Mouse (Mus musculus) MEL (cell line): ENCODE data around the gene Palld. TPM values are rescaled to one million over a fixed set of nuclear protein-coding genes. Genes with fewer than 3 reads are reported as not detected.

Experiments used
- DNase-seq: peaks from one replicate; pipeline ENCODE4 v3.0.0; 2011; ENCODE audit warnings: low read depth, low spot score
- H3K27ac ChIP-seq: 2 replicates; pipeline ENCODE4 v1.5.1; 2012; ENCODE audit warnings: low read depth, mild to moderate bottlenecking, control low read depth, low read length, moderate library complexity; ENCODE audit not compliant: control insufficient read depth
- H3K27me3 ChIP-seq, 2 experiments: fragments of 150-350 bp in 1 of 2; sonication (generic) in 1 of 2; 2 replicates each; pipeline ENCODE4 v1.6.1; 2012; ENCODE audit warnings: low read length in 2 of 2, mild to moderate bottlenecking in 2 of 2, improper control_type of control experiment in 1 of 2, moderate library complexity in 1 of 2; ENCODE audit not compliant: insufficient read depth in 2 of 2, control insufficient read depth in 1 of 2
- H3K36me3 ChIP-seq, 2 experiments: 2 replicates each; pipeline ENCODE4 v1.6.1; 2012 to 2014; ENCODE audit warnings: low read length in 2 of 2, improper control_type of control experiment in 1 of 2, inconsistent platforms in 1 of 2, mild to moderate bottlenecking in 1 of 2; ENCODE audit not compliant: insufficient read depth in 2 of 2, control insufficient read depth in 1 of 2
- H3K4me1 ChIP-seq, 2 experiments: fragments of 150-350 bp in 1 of 2; sonication (generic) in 1 of 2; 2 replicates each; pipeline ENCODE4 v1.6.1; 2012; ENCODE audit warnings: low read length in 2 of 2, improper control_type of control experiment in 1 of 2, mild to moderate bottlenecking in 1 of 2; ENCODE audit not compliant: insufficient read depth in 2 of 2, control insufficient read depth in 1 of 2
- H3K4me3 ChIP-seq, 2 experiments: fragments of 150-350 bp in 1 of 2; sonication (generic) in 1 of 2; 2 replicates each; pipeline ENCODE4 v1.5.1; 2012; ENCODE audit warnings: low read depth in 2 of 2, low read length in 2 of 2, mild to moderate bottlenecking in 2 of 2, moderate library complexity in 2 of 2, control low read depth in 1 of 2, improper control_type of control experiment in 1 of 2; ENCODE audit not compliant: control insufficient read depth in 1 of 2, insufficient read depth in 1 of 2
- H3K79me2 ChIP-seq: 2 replicates; pipeline ENCODE4 v1.6.1; 2012; ENCODE audit warnings: mild to moderate bottlenecking, low read length, moderate library complexity; ENCODE audit not compliant: control insufficient read depth, poor library complexity, insufficient read depth
- H3K9ac ChIP-seq: 2 replicates; pipeline ENCODE4 v1.6.1; 2012; ENCODE audit warnings: low read depth, mild to moderate bottlenecking, control low read depth, low read length, moderate library complexity; ENCODE audit not compliant: control insufficient read depth, poor library complexity, severe bottlenecking
- H3K9me3 ChIP-seq: fragments of 150-350 bp; sonication (generic); replicated peaks from 2 replicates; pipeline ENCODE4 v1.6.1; 2012; ENCODE audit warnings: mild to moderate bottlenecking, low read length, improper control_type of control experiment, moderate library complexity; ENCODE audit not compliant: insufficient read depth
- CHD1 ChIP-seq: IDR thresholded peaks from 2 replicates; pipeline ENCODE4 v1.6.1; 2012; ENCODE audit warnings: low read depth, mild to moderate bottlenecking, inconsistent platforms, low read length, improper control_type of control experiment
- CHD2 ChIP-seq: IDR thresholded peaks from 2 replicates; pipeline ENCODE4 v1.6.1; 2011; ENCODE audit warnings: low read length, improper control_type of control experiment
- CTCF ChIP-seq, 3 experiments: IDR thresholded peaks in 2 of 3; conservative IDR thresholded peaks in 1 of 3; 2 replicates each; pipeline ENCODE4 v1.5.1; 2011 to 2012; ENCODE audit warnings: low read length in 3 of 3, low read depth in 2 of 3, mild to moderate bottlenecking in 2 of 3, improper control_type of control experiment in 1 of 3, inconsistent platforms in 1 of 3, mixed read lengths in 1 of 3, moderate library complexity in 1 of 3; ENCODE audit not compliant: control insufficient read depth in 1 of 3, insufficient read depth in 1 of 3, poor library complexity in 1 of 3, severe bottlenecking in 1 of 3
- E2F4 ChIP-seq: IDR thresholded peaks from 2 replicates; pipeline ENCODE4 v1.6.1; 2011; ENCODE audit warnings: low read depth, low read length, improper control_type of control experiment, borderline replicate concordance
- ELF1 ChIP-seq: IDR thresholded peaks from 2 replicates; pipeline ENCODE4 v1.6.1; 2014; ENCODE audit warnings: low read depth, mild to moderate bottlenecking, inconsistent platforms, low read length, improper control_type of control experiment, moderate library complexity
- EP300 ChIP-seq, 2 experiments: IDR thresholded peaks; 2 replicates each; pipeline ENCODE4 v1.6.1; 2011; ENCODE audit warnings: improper control_type of control experiment in 2 of 2, low read length in 2 of 2, low read depth in 1 of 2, mild to moderate bottlenecking in 1 of 2
- ETS1 ChIP-seq: IDR thresholded peaks from 2 replicates; pipeline ENCODE4 v1.6.1; 2012; ENCODE audit warnings: low read depth, mild to moderate bottlenecking, inconsistent platforms, low read length, improper control_type of control experiment, moderate library complexity
- HCFC1 ChIP-seq: IDR thresholded peaks from 2 replicates; pipeline ENCODE4 v1.6.1; 2012; ENCODE audit warnings: low read depth, mild to moderate bottlenecking, inconsistent platforms, low read length, improper control_type of control experiment, moderate library complexity
- JUND ChIP-seq: IDR thresholded peaks from 2 replicates; pipeline ENCODE4 v1.6.1; 2011; ENCODE audit warnings: low read depth, mild to moderate bottlenecking, improper control_type of control experiment, low read length
- KAT2A ChIP-seq: conservative IDR thresholded peaks from 2 replicates; pipeline ENCODE4 v1.6.1; 2012; ENCODE audit warnings: low read depth, low read length, improper control_type of control experiment, inconsistent platforms
- MAFK ChIP-seq: IDR thresholded peaks from 2 replicates; pipeline ENCODE4 v1.6.1; 2011; ENCODE audit warnings: low read depth, mild to moderate bottlenecking, low read length, improper control_type of control experiment, borderline replicate concordance
- MAX ChIP-seq: IDR thresholded peaks from 2 replicates; pipeline ENCODE4 v1.6.1; 2011; ENCODE audit warnings: low read length, improper control_type of control experiment
- MAZ ChIP-seq: IDR thresholded peaks from 2 replicates; pipeline ENCODE4 v1.6.1; 2012; ENCODE audit warnings: low read depth, mild to moderate bottlenecking, inconsistent platforms, low read length, improper control_type of control experiment
- MXI1 ChIP-seq: IDR thresholded peaks from 2 replicates; pipeline ENCODE4 v1.6.1; 2011; ENCODE audit warnings: mild to moderate bottlenecking, low read depth, low read length, improper control_type of control experiment
- MYB ChIP-seq: IDR thresholded peaks from 2 replicates; pipeline ENCODE4 v1.6.1; 2011; ENCODE audit warnings: mild to moderate bottlenecking, low read depth, low read length, improper control_type of control experiment
- MYC ChIP-seq: IDR thresholded peaks from 2 replicates; pipeline ENCODE4 v1.6.1; 2011; ENCODE audit warnings: low read depth, mild to moderate bottlenecking, low read length, improper control_type of control experiment, moderate library complexity
- NELFE ChIP-seq: IDR thresholded peaks from 2 replicates; pipeline ENCODE4 v1.6.1; 2011; ENCODE audit warnings: low read depth, low read length, improper control_type of control experiment
- NRF1 ChIP-seq: IDR thresholded peaks from 2 replicates; pipeline ENCODE4 v1.6.1; 2014; ENCODE audit warnings: low read depth, mild to moderate bottlenecking, inconsistent platforms, low read length, improper control_type of control experiment, moderate library complexity; ENCODE audit not compliant: poor library complexity, insufficient read depth, severe bottlenecking
- POLR2A ChIP-seq, 2 experiments: IDR thresholded peaks; 2 replicates each; pipeline ENCODE4 v1.6.1; 2011 to 2012; ENCODE audit warnings: low read length in 2 of 2, mild to moderate bottlenecking in 2 of 2, control low read depth in 1 of 2, improper control_type of control experiment in 1 of 2, low read depth in 1 of 2, moderate library complexity in 1 of 2; ENCODE audit not compliant: control insufficient read depth in 1 of 2, insufficient read depth in 1 of 2, poor library complexity in 1 of 2
- POLR2AphosphoS2 ChIP-seq: IDR thresholded peaks from 2 replicates; pipeline ENCODE4 v1.6.1; 2011; ENCODE audit warnings: low read length, improper control_type of control experiment
- RAD21 ChIP-seq: IDR thresholded peaks from 2 replicates; pipeline ENCODE4 v1.6.1; 2011; ENCODE audit warnings: mild to moderate bottlenecking, low read depth, low read length, improper control_type of control experiment
- SIN3A ChIP-seq: IDR thresholded peaks from 2 replicates; pipeline ENCODE4 v1.6.1; 2012; ENCODE audit warnings: low read length, improper control_type of control experiment, inconsistent platforms
- TAL1 ChIP-seq: IDR thresholded peaks from 2 replicates; pipeline ENCODE4 v1.6.1; 2012; ENCODE audit warnings: mild to moderate bottlenecking, inconsistent platforms, low read length, moderate library complexity, mixed read lengths
- TBP ChIP-seq: IDR thresholded peaks from 2 replicates; pipeline ENCODE4 v1.8.0; 2011; ENCODE audit warnings: low read depth, low read length, improper control_type of control experiment
- TCF12 ChIP-seq: IDR thresholded peaks from 2 replicates; pipeline ENCODE4 v1.6.1; 2014; ENCODE audit warnings: low read depth, mild to moderate bottlenecking, inconsistent platforms, low read length, improper control_type of control experiment, moderate library complexity
- UBTF ChIP-seq: IDR thresholded peaks from 2 replicates; pipeline ENCODE4 v1.6.1; 2012; ENCODE audit warnings: low read depth, mild to moderate bottlenecking, inconsistent platforms, low read length, improper control_type of control experiment, moderate library complexity, borderline replicate concordance; ENCODE audit not compliant: insufficient read depth
- USF1 ChIP-seq: IDR thresholded peaks from 2 replicates; pipeline ENCODE4 v1.6.1; 2014; ENCODE audit warnings: low read depth, mild to moderate bottlenecking, inconsistent platforms, low read length, improper control_type of control experiment, moderate library complexity
- ZC3H11A ChIP-seq: IDR thresholded peaks from 2 replicates; pipeline ENCODE4 v1.6.1; 2012; ENCODE audit warnings: low read depth, mild to moderate bottlenecking, inconsistent platforms, low read length, improper control_type of control experiment
- ZNF384 ChIP-seq: IDR thresholded peaks from 2 replicates; pipeline ENCODE4 v1.6.1; 2012; ENCODE audit warnings: low read depth, mild to moderate bottlenecking, inconsistent platforms, low read length, improper control_type of control experiment
- polyA plus RNA-seq, 2 experiments: library from polyadenylated mRNA; stranded (reverse) in 1 of 2; unstranded in 1 of 2; fragments of >175 nt in 1 of 2; fragments of >200 nt in 1 of 2; gene quantifications; 2 replicates each; pipeline versions ENCODE4 v1.2.1 to v1.2.4; 2012; ENCODE audit warnings: low replicate concordance in 2 of 2, low read depth in 1 of 2; ENCODE audit not compliant: insufficient read length in 2 of 2, insufficient read depth in 1 of 2, missing spikeins in 1 of 2
- total RNA-seq: library from RNA; depleted of rRNA; stranded (reverse); fragments of 300-350 nt; gene quantifications from 2 replicates; pipeline ENCODE4 v1.2.3, GENCODE M21; 2012

Palld gene
- total and polyA plus RNA-seq, 3 experiments: 0.23 to 1.9 TPM; not detected in 1

DNA sequence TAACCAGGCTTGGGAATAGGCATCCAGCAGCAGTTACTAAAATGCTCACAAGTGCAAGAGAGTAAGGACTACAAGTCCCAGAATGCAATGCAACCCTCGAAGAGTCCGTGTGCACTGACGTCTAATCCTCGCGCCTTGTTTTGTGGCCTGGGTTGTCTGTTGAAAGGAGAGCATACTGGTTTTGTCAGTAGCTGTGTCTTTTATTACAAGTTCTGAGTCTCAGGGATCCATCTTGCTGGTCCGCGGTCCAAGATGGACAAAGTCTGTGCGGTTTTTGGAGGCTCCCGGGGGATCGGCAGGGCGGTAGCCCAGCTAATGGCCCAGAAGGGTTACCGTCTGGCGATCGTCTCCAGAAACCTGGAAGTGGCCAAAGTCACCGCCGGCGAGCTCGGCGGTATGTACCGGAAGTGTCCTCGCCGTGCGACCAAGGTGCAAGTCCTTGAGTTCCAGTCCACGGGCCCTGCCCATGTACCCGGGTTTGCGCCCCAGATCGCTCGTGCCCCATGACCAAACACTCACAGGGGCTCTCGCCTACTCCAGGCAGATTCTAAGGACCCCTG, 414.8 kb downstream of the Palld start, which contains the start of gene Cbr4:
Gene Cbr4, plus strand, starts transcription at position 138 of the 560 bp plus-strand sequence.
- DNase-seq: peak; percentile 96

DNA sequence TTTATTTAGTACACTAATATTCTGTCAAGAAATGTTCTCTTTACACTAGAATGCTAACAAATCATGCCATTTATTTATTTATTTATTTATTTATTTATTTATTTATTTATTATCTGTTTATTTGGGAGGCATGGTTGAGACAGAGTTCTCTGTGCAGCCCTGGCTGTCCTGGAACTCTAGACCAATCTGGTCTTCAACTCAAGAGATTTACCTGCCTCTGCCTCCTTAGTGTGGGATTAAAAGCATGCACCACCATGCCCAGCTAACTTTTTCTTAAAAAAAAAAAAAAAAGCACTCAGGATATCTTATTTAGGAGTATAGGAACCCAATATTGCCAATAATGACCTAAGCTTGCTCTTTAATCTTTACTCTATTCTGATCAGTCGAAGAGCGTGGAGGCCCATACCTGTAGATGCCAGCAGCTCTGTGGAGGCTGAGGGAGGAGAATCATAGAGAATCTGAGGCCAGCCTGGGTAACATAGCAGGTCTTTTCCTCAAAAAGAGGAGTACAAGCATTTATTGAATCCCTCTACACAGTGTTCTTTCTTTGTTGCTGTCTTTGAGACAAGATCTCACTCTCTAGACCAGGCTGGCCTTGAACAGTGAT, 415.5 kb downstream of the Palld start:
- Histone ChIP-seq H3K9me3 (no peaks in the 10 kb centered on the region), H3K4me3 (peak overlapping the region in 1 of 2 experiments; percentile 98; a peak in 2 of 4 replicates), H3K79me2 (peaks cover 3% of the 10 kb centered on the region; the same call in 1 of the 2 replicates), H3K9ac (0 out of 2 replicates have a peak overlapping the region, but pooled peaks have one; percentile 37), H3K27ac (no peak overlapping the region), H3K36me3 (peaks cover 0 to 5% of the 10 kb centered on the region in 2 experiments; a peak in 2 of 4 replicates), H3K4me1 (peaks cover 0 to 8% of the 10 kb centered on the region in 2 experiments; a peak in 2 of 4 replicates), H3K27me3 (no peaks in the 10 kb centered on the region)
- TF ChIP-seq ELF1: no peak
- TF ChIP-seq USF1: no peak
- no peak for TF ChIP-seq NELFE
- no peak for TF ChIP-seq TAL1
- TF ChIP-seq POLR2A (IDR thresholded peaks at IDR 0.05; ENCODE audit: control insufficient read depth in 1 of 2, insufficient read depth in 1 of 2, low read depth in 1 of 2, low read length in 2 of 2, poor library complexity in 1 of 2): no peak
- no peak for TF ChIP-seq JUND
- no peak for TF ChIP-seq MAX
- TF ChIP-seq CTCF (IDR thresholded peaks at IDR 0.05 in 2 of 3, conservative IDR thresholded peaks at IDR 0.05 in 1 of 3; ENCODE audit: control insufficient read depth in 1 of 3, insufficient read depth in 1 of 3, low read depth in 2 of 3, low read length in 3 of 3, poor library complexity in 1 of 3, severe bottlenecking in 1 of 3): no peak
- no peak for TF ChIP-seq MYB
- TF ChIP-seq E2F4: no peak
- TF ChIP-seq POLR2AphosphoS2: no peak
- TF ChIP-seq CHD1: no peak
- TF ChIP-seq MXI1: no peak
- TF ChIP-seq RAD21: no peak
- TF ChIP-seq TCF12: no peak
- no peak for DNase-seq

More for the DNA sequence above, 414.8 kb downstream of the Palld start, which contains the start of gene Cbr4:
- Histone ChIP-seq H3K27me3 (no peaks in the 10 kb centered on the region), H3K4me1 (peaks cover 0 to 8% of the 10 kb centered on the region in 2 experiments; a peak in 2 of 4 replicates), H3K27ac (peak within 1 kb of the TSS; percentile 94), H3K4me3 (peak within 1 kb of the TSS; percentile 88 to 98), H3K9ac (peak within 1 kb of the TSS; percentile 98), H3K36me3 (peaks cover 0 to 5% of the 10 kb centered on the region in 2 experiments; a peak in 2 of 4 replicates), H3K9me3 (no peaks in the 10 kb centered on the region), H3K79me2 (peaks cover 3% of the 10 kb centered on the region; the same call in 1 of the 2 replicates)
- TF ChIP-seq RAD21: no peak
- TF ChIP-seq POLR2A (IDR thresholded peaks at IDR 0.05; ENCODE audit: control insufficient read depth in 1 of 2, insufficient read depth in 1 of 2, low read depth in 1 of 2, low read length in 2 of 2, poor library complexity in 1 of 2): peak; percentile 56 to 92
- peak; percentile 36; the same call in 1 of the 2 replicates for TF ChIP-seq ZC3H11A
- peak; percentile 87 for TF ChIP-seq MYC
- TF ChIP-seq HCFC1: peak; percentile 100
- peak; percentile 98 for TF ChIP-seq KAT2A
- no peak for TF ChIP-seq MAFK
- no peak for TF ChIP-seq CTCF (IDR thresholded peaks at IDR 0.05 in 2 of 3, conservative IDR thresholded peaks at IDR 0.05 in 1 of 3; ENCODE audit: control insufficient read depth in 1 of 3, insufficient read depth in 1 of 3, low read depth in 2 of 3, low read length in 3 of 3, poor library complexity in 1 of 3, severe bottlenecking in 1 of 3)
- no peak for TF ChIP-seq CHD1
- TF ChIP-seq SIN3A: peak; percentile 99
- 0 out of 2 replicates have a peak, but pooled peaks have one; percentile 53 for TF ChIP-seq MAZ
- TF ChIP-seq TAL1: no peak
- peak; percentile 74 for TF ChIP-seq MAX
- peak; percentile 92 for TF ChIP-seq MXI1
- TF ChIP-seq NELFE: peak; percentile 93
- peak; percentile 75 for TF ChIP-seq E2F4
- peak; percentile 50 for TF ChIP-seq TCF12
- TF ChIP-seq MYB: peak; percentile 61; the same call in 1 of the 2 replicates
- peak; percentile 93 for TF ChIP-seq TBP
- TF ChIP-seq POLR2AphosphoS2: peak; percentile 79
- TF ChIP-seq ETS1: peak; percentile 18; the same call in 1 of the 2 replicates
- peak; percentile 34; the same call in 1 of the 2 replicates for TF ChIP-seq NRF1
- TF ChIP-seq ZNF384: no peak
- TF ChIP-seq USF1: peak; percentile 61
- TF ChIP-seq UBTF: no peak
- TF ChIP-seq ELF1: peak; percentile 67; the same call in 1 of the 2 replicates
- peak; percentile 72 for TF ChIP-seq CHD2
- TF ChIP-seq EP300 (IDR thresholded peaks at IDR 0.05; ENCODE audit: low read depth in 1 of 2, low read length in 2 of 2): peak in 1 of 2 experiments; percentile 45; a peak in 2 of 4 replicates
